In genomic region chr8:47909681-47910080, GRCm38 (mm10) we compare ENCODE assay signal across 28 mouse cellular contexts.
"Had no signal": no experiment of that assay in that cellular context is flagged by ENCODE, and none has a peak within 500 bp of the region (broad histone marks: within the 10 kb centered on the region; RNA-seq: fewer than 3 reads in every experiment).

No protein-coding gene starts in this region.

- DNase-seq: cerebellum, adult 2 months; cerebellum, adult 8-10 months; cerebellum, adult 9-10 months; cerebellum, adult 9-11 months; cerebellum, postnatal 10 days; cerebellum, postnatal 14 days; cerebellum, postnatal 25 days; cerebellum, postnatal 36 days; embryo, embryonic 11 days; forebrain, postnatal 0 days; gastrocnemius, adult 2 months; gastrocnemius, postnatal 10 days; gastrocnemius, postnatal 14 days; gastrocnemius, postnatal 25 days; gastrocnemius, postnatal 36 days; heart, adult 18-20 months; heart, adult 2 months had no signal

- ATAC-seq: forebrain, embryonic 13.5 days; forebrain, embryonic 14.5 days; forebrain, embryonic 15.5 days; forebrain, embryonic 16.5 days; forebrain, postnatal 0 days had no signal

- H3K27ac ChIP-seq: embryonic facial prominence, embryonic 10.5 days; embryonic facial prominence, embryonic 12.5 days; embryonic facial prominence, embryonic 13.5 days; embryonic facial prominence, embryonic 15.5 days; forebrain, embryonic 10.5 days; forebrain, embryonic 12.5 days; forebrain, embryonic 13.5 days; forebrain, embryonic 15.5 days; gastrocnemius, adult 2 months; heart, adult 2 months had no signal

- H3K9ac ChIP-seq: embryonic facial prominence, embryonic 12.5 days; embryonic facial prominence, embryonic 13.5 days; embryonic facial prominence, embryonic 15.5 days; forebrain, embryonic 12.5 days; forebrain, embryonic 13.5 days; forebrain, embryonic 15.5 days; forebrain, postnatal 0 days had no signal

- H3K4me1 ChIP-seq: embryonic facial prominence, embryonic 12.5 days; embryonic facial prominence, embryonic 13.5 days; embryonic facial prominence, embryonic 15.5 days; forebrain, embryonic 10.5 days; forebrain, embryonic 12.5 days; forebrain, embryonic 13.5 days; forebrain, embryonic 15.5 days had no signal

- H3K4me2 ChIP-seq: embryonic facial prominence, embryonic 12.5 days; embryonic facial prominence, embryonic 13.5 days; embryonic facial prominence, embryonic 15.5 days; forebrain, embryonic 12.5 days; forebrain, embryonic 13.5 days; forebrain, embryonic 15.5 days had no signal

- H3K36me3 ChIP-seq: embryonic facial prominence, embryonic 15.5 days; forebrain, embryonic 12.5 days; forebrain, embryonic 15.5 days had no signal

- H3K27me3 ChIP-seq: embryonic facial prominence, embryonic 12.5 days; embryonic facial prominence, embryonic 13.5 days; embryonic facial prominence, embryonic 15.5 days; forebrain, embryonic 12.5 days; forebrain, embryonic 13.5 days; forebrain, embryonic 15.5 days had no signal

- H3K4me3 ChIP-seq: embryonic facial prominence, embryonic 10.5 days; embryonic facial prominence, embryonic 12.5 days; embryonic facial prominence, embryonic 13.5 days; embryonic facial prominence, embryonic 15.5 days; erythroblast, embryonic 14.5 days; forebrain, embryonic 10.5 days; forebrain, embryonic 12.5 days; forebrain, embryonic 13.5 days; forebrain, embryonic 15.5 days; gastrocnemius, adult 2 months; heart, adult 2 months had no signal

- H3K9me3 ChIP-seq: embryonic facial prominence, embryonic 15.5 days; forebrain, embryonic 15.5 days had no signal
